Mouse (Mus musculus) G1E (cell line): Measurements from ENCODE around the gene Camk2g. TPM values are rescaled to one million over a fixed set of nuclear protein-coding genes. Genes with fewer than 3 reads are reported as not detected.

Experiments
- ATAC-seq: 2 replicates; pipeline ENCODE4 v1.8.0; 2016; ENCODE audit warnings: mild to moderate bottlenecking; ENCODE audit not compliant: insufficient number of reproducible peaks, poor library complexity, low FRiP score, severe bottlenecking; ENCODE audit errors: extremely low read depth
- DNase-seq: peaks from one replicate; pipeline ENCODE4 v3.0.0; 2012; ENCODE audit warnings: low spot score
- H3K27me3 ChIP-seq: 2 replicates; pipeline ENCODE4 v1.6.1; 2012; ENCODE audit warnings: mild to moderate bottlenecking, low read length, inconsistent platforms; ENCODE audit not compliant: insufficient read depth
- H3K36me3 ChIP-seq: replicated peaks from 2 replicates; pipeline ENCODE3; 2012; ENCODE audit warnings: mild to moderate bottlenecking, inconsistent platforms
- H3K4me1 ChIP-seq: 2 replicates; pipeline ENCODE4 v1.6.1; 2012; ENCODE audit warnings: low read depth, low read length, inconsistent platforms, mixed read lengths; ENCODE audit not compliant: insufficient read depth
- H3K4me3 ChIP-seq: 2 replicates; pipeline ENCODE4 v1.5.1; 2012; ENCODE audit warnings: low read depth, mild to moderate bottlenecking, inconsistent platforms, low read length, moderate library complexity, mixed read lengths
- H3K9me3 ChIP-seq: replicated peaks from 2 replicates; pipeline ENCODE4 v1.6.1; 2012; ENCODE audit warnings: inconsistent platforms
- CTCF ChIP-seq: IDR thresholded peaks from 2 replicates; pipeline ENCODE4 v1.5.1; 2012; ENCODE audit warnings: low read depth, low read length, inconsistent platforms, mixed read lengths
- GATA1 ChIP-seq: IDR thresholded peaks from 2 replicates; pipeline ENCODE4 v1.6.1; 2012; ENCODE audit warnings: borderline replicate concordance, low read length, inconsistent platforms, mixed read lengths
- GATA2 ChIP-seq: IDR thresholded peaks from 2 replicates; pipeline ENCODE4 v1.6.1; 2012; ENCODE audit warnings: low read depth, low read length, inconsistent platforms, borderline replicate concordance
- POLR2AphosphoS5 ChIP-seq: IDR thresholded peaks from 2 replicates; pipeline ENCODE4 v1.6.1; 2012; ENCODE audit warnings: low read depth, low read length, inconsistent platforms; ENCODE audit not compliant: insufficient replicate concordance
- TAL1 ChIP-seq: conservative IDR thresholded peaks from 2 replicates; pipeline ENCODE4 v1.6.1; 2012; ENCODE audit warnings: low read depth, low read length, inconsistent platforms, mixed read lengths
- polyA plus RNA-seq: library from polyadenylated mRNA; stranded (reverse); fragments of >175 nt; gene quantifications from 2 replicates; pipeline ENCODE4 v1.2.3, GENCODE M21; 2012
- total RNA-seq, 2 experiments: library from RNA; stranded (forward) in 1 of 2; stranded (reverse) in 1 of 2; fragments of 200-1000 nt in 1 of 2; fragments of >200 nt in 1 of 2; fragmentation: Nextera tagmentation in 1 of 2; gene quantifications; 2 replicates each; pipeline ENCODE4 v1.2.3; 2014 to 2017

Gene Camk2g
- total and polyA plus RNA-seq, 3 experiments: 30.3 to 37.4 (median 35.9) TPM

DNA sequence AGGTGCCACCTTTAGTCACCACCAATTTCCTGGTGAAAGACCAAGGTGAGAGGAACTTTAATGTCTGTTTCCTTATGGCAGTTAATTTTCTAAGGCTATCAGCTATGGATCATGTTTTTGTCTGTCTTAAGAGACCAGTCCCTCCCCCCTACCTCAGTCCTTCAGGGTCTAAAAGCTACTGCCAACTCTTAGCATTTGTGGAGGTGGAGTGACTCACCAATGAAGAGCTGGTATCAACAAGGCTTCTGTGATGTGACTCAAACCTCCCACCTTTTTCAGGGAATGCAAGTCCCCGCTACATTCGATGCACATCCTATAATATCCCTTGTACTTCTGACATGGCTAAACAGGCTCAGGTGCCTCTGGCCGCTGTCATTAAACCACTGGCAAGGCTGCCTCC is 107.3 kb downstream of the Camk2g start:
- no peak overlapping the region for H3K4me3 ChIP-seq
- peaks cover 100% of the 10 kb centered on the region for H3K36me3 ChIP-seq
- no peaks in the 10 kb centered on the region for H3K27me3 ChIP-seq
- no peak for ATAC-seq
- no peak for TF ChIP-seq TAL1
- no peak for TF ChIP-seq CTCF
- TF ChIP-seq GATA1: no peak
- no peak for TF ChIP-seq GATA2
- no peak for TF ChIP-seq POLR2AphosphoS5
- no peaks in the 10 kb centered on the region for H3K9me3 ChIP-seq
- no peak for DNase-seq
- H3K4me1 ChIP-seq: peaks cover 21% of the 10 kb centered on the region; the same call in 1 of the 2 replicates

Other genes with a start within 250 kb of the Camk2g start
- 245 and 249 TPM in 2 replicates for gene Ppp3cb, start 247.5 kb downstream of the Camk2g start, total RNA-seq (2014; fragmentation: Nextera tagmentation)
- 64.2 and 68.9 TPM in 2 replicates for gene Ppp3cb, start 247.5 kb downstream of the Camk2g start, total RNA-seq (2017)
- 4.0 and 4.4 TPM in 2 replicates for gene Ppp3cb, start 247.5 kb downstream of the Camk2g start, polyA plus RNA-seq
- gene Usp54, start 153.0 kb downstream of the Camk2g start, total RNA-seq (2014; fragmentation: Nextera tagmentation): 3.7 and 3.9 TPM in 2 replicates
- 2.7 and 3.3 TPM in 2 replicates for gene Usp54, start 153.0 kb downstream of the Camk2g start, total RNA-seq (2017)
- 0.58 and 0.72 TPM in 2 replicates for gene Usp54, start 153.0 kb downstream of the Camk2g start, polyA plus RNA-seq
- gene Myoz1, start 137.5 kb downstream of the Camk2g start, total RNA-seq (2014; fragmentation: Nextera tagmentation): not detected in 2 replicates
- gene Myoz1, start 137.5 kb downstream of the Camk2g start, total RNA-seq (2017): 0.23 TPM in 1 of 2 replicates, not detected in the other
- not detected in 2 replicates for gene Myoz1, start 137.5 kb downstream of the Camk2g start, polyA plus RNA-seq
- 0.23 TPM in 1 of 2 replicates, not detected in the other for gene Synpo2l, start 125.7 kb downstream of the Camk2g start, total RNA-seq (2014; fragmentation: Nextera tagmentation)
- gene Synpo2l, start 125.7 kb downstream of the Camk2g start, total RNA-seq (2017): 0.06 and 0.11 TPM in 2 replicates
- gene Synpo2l, start 125.7 kb downstream of the Camk2g start, polyA plus RNA-seq: 0.04 and 0.07 TPM in 2 replicates
- 119 and 126 TPM in 2 replicates for gene Sec24c, start 119.8 kb downstream of the Camk2g start, total RNA-seq (2014; fragmentation: Nextera tagmentation)
- 88.4 and 101 TPM in 2 replicates for gene Sec24c, start 119.8 kb downstream of the Camk2g start, total RNA-seq (2017)
- gene Sec24c, start 119.8 kb downstream of the Camk2g start, polyA plus RNA-seq: 255 and 271 TPM in 2 replicates
- gene Fut11, start 99.1 kb downstream of the Camk2g start, total RNA-seq (2014; fragmentation: Nextera tagmentation): 3.5 and 4.6 TPM in 2 replicates
- gene Fut11, start 99.1 kb downstream of the Camk2g start, total RNA-seq (2017): 7.8 and 8.3 TPM in 2 replicates
- gene Fut11, start 99.1 kb downstream of the Camk2g start, polyA plus RNA-seq: 4.1 and 5.0 TPM in 2 replicates
- 43.0 and 53.6 TPM in 2 replicates for gene Chchd1, start 91.1 kb downstream of the Camk2g start, total RNA-seq (2014; fragmentation: Nextera tagmentation)
- 135 and 152 TPM in 2 replicates for gene Chchd1, start 91.1 kb downstream of the Camk2g start, total RNA-seq (2017)
- gene Chchd1, start 91.1 kb downstream of the Camk2g start, polyA plus RNA-seq: 8.4 and 8.7 TPM in 2 replicates
- gene Zswim8, start 86.5 kb downstream of the Camk2g start, total RNA-seq (2014; fragmentation: Nextera tagmentation): 41.1 and 41.2 TPM in 2 replicates
- gene Zswim8, start 86.5 kb downstream of the Camk2g start, total RNA-seq (2017): 16.7 and 19.1 TPM in 2 replicates
- 31.5 and 35.7 TPM in 2 replicates for gene Zswim8, start 86.5 kb downstream of the Camk2g start, polyA plus RNA-seq
- 195 and 204 TPM in 2 replicates for gene Ndst2, start 59.5 kb downstream of the Camk2g start, total RNA-seq (2014; fragmentation: Nextera tagmentation)
- 227 and 232 TPM in 2 replicates for gene Ndst2, start 59.5 kb downstream of the Camk2g start, total RNA-seq (2017)
- 61.4 and 72.2 TPM in 2 replicates for gene Ndst2, start 59.5 kb downstream of the Camk2g start, polyA plus RNA-seq
- not detected in 2 replicates for gene Plau, start 42.6 kb upstream of the Camk2g start, total RNA-seq (2014; fragmentation: Nextera tagmentation)
- 5.0 and 6.0 TPM in 2 replicates for gene Plau, start 42.6 kb upstream of the Camk2g start, total RNA-seq (2017)
- gene Plau, start 42.6 kb upstream of the Camk2g start, polyA plus RNA-seq: not detected in 2 replicates
- 124 and 125 TPM in 2 replicates for gene Vcl, start 135.3 kb upstream of the Camk2g start, total RNA-seq (2014; fragmentation: Nextera tagmentation)
- 34.6 and 36.9 TPM in 2 replicates for gene Vcl, start 135.3 kb upstream of the Camk2g start, total RNA-seq (2017)
- gene Vcl, start 135.3 kb upstream of the Camk2g start, polyA plus RNA-seq: 14.3 and 47.3 TPM in 2 replicates